Mouse (Mus musculus): ENCODE measurements around the gene Pxn. TPM values are rescaled to one million over a fixed set of nuclear protein-coding genes. Genes with fewer than 3 reads are reported as not detected.
A peak's percentile ranks its signal among the peaks of the same experiment; 100 is the strongest.
"Not testable (repeated sequence)": the region's sequence is repeated elsewhere in the genome, so short reads cannot be mapped to it uniquely, and the experiment has no call there.

Pxn gene
- total and polyA plus RNA-seq, 2 experiments = 10.5 to 40.2 TPM

- Histone ChIP-seq H3K9ac (ENCODE audit: low read depth, low read length) (no peak overlapping the region), H3K4me3 (ENCODE audit: insufficient read depth, low read depth, low read length) (no peak overlapping the region), H3K36me3 (ENCODE audit: control insufficient read depth, insufficient read depth, low read length) (no peaks in the 10 kb centered on the region), H3K27ac (replicated peaks; ENCODE audit: insufficient read depth, low read depth, low read length) (peak overlapping the region; percentile 10; the same call in 1 of the 2 replicates), H3K27me3 (ENCODE audit: control insufficient read depth, insufficient read depth, low read length) (no peaks in the 10 kb centered on the region), H3K4me1 (ENCODE audit: control insufficient read depth, insufficient read depth, low read length) (no peaks in the 10 kb centered on the region), H3K79me2 (ENCODE audit: control insufficient read depth, insufficient read depth, low read length) (no peaks in the 10 kb centered on the region)
- DNase-seq (ENCODE audit: extremely low read depth, low read depth, low spot score) = peak; percentile 65
- 8% methylated on average over 12 of the region's 12 CpGs for WGBS
- no peak for TF ChIP-seq POLR2A (IDR thresholded peaks at IDR 0.05; ENCODE audit: extremely low read depth, insufficient read depth, low read length)
- no peak for TF ChIP-seq CTCF (IDR thresholded peaks at IDR 0.05; ENCODE audit: low read depth, low read length)
Observed at GRCm38 (mm10) chr5:115500383-115500935, 6.0 kb upstream of the Pxn start.

- 49% methylated on average over 12 of the region's 12 CpGs for WGBS
Observed at GRCm38 (mm10) chr5:115503035-115503434, 3.4 kb upstream of the Pxn start.

GRCm38 (mm10) chr5:115505617-115506016 lies 859 bp upstream of the Pxn start:
- peaks cover 25% of the 10 kb centered on the region for H3K4me1 ChIP-seq (ENCODE audit: control insufficient read depth, insufficient read depth, low read length)
- 53% methylated on average over 4 of the region's 4 CpGs for WGBS
- H3K27ac ChIP-seq (replicated peaks; ENCODE audit: insufficient read depth, low read depth, low read length); H3K9ac ChIP-seq (ENCODE audit: low read depth, low read length); DNase-seq (ENCODE audit: extremely low read depth, low read depth, low spot score); H3K4me3 ChIP-seq (ENCODE audit: insufficient read depth, low read depth, low read length); H3K27me3 ChIP-seq (ENCODE audit: control insufficient read depth, insufficient read depth, low read length); H3K36me3 ChIP-seq (ENCODE audit: control insufficient read depth, insufficient read depth, low read length): not testable (repeated sequence)
- peaks cover 36% of the 10 kb centered on the region for H3K79me2 ChIP-seq (ENCODE audit: control insufficient read depth, insufficient read depth, low read length)

More at GRCm38 (mm10) chr5:115503035-115503434, 3.4 kb upstream of the Pxn start:
- Histone ChIP-seq H3K9ac (ENCODE audit: low read depth, low read length) (no peak overlapping the region), H3K27ac (replicated peaks; ENCODE audit: insufficient read depth, low read depth, low read length) (no peak overlapping the region), H3K79me2 (ENCODE audit: control insufficient read depth, insufficient read depth, low read length) (peaks cover 15% of the 10 kb centered on the region), H3K27me3 (ENCODE audit: control insufficient read depth, insufficient read depth, low read length) (no peaks in the 10 kb centered on the region), H3K4me3 (ENCODE audit: insufficient read depth, low read depth, low read length) (no peak overlapping the region), H3K4me1 (ENCODE audit: control insufficient read depth, insufficient read depth, low read length) (peaks cover 5% of the 10 kb centered on the region), H3K36me3 (ENCODE audit: control insufficient read depth, insufficient read depth, low read length) (no peaks in the 10 kb centered on the region)
- DNase-seq (ENCODE audit: extremely low read depth, low read depth, low spot score) = no peak
- TF ChIP-seq CTCF (IDR thresholded peaks at IDR 0.05; ENCODE audit: low read depth, low read length) (no peak), POLR2A (IDR thresholded peaks at IDR 0.05; ENCODE audit: extremely low read depth, insufficient read depth, low read length) (no peak)

GRCm38 (mm10) chr5:115507267-115507980 lies 948 bp downstream of the Pxn start:
- WGBS = 1% methylated on average over 12 of the region's 12 CpGs
- Histone ChIP-seq H3K27ac (replicated peaks; ENCODE audit: insufficient read depth, low read depth, low read length) (peak overlapping the region; percentile 66), H3K4me1 (ENCODE audit: control insufficient read depth, insufficient read depth, low read length) (peaks cover 30% of the 10 kb centered on the region)

GRCm38 (mm10) chr5:115507981-115508858 lies 1.7 kb downstream of the Pxn start:
- no peaks in the 10 kb centered on the region for H3K27me3 ChIP-seq (ENCODE audit: control insufficient read depth, insufficient read depth, low read length)
- peak overlapping the region; percentile 66 for H3K27ac ChIP-seq (replicated peaks; ENCODE audit: insufficient read depth, low read depth, low read length)
- H3K79me2 ChIP-seq (ENCODE audit: control insufficient read depth, insufficient read depth, low read length) = peaks cover 46% of the 10 kb centered on the region
- H3K4me1 ChIP-seq (ENCODE audit: control insufficient read depth, insufficient read depth, low read length) = peaks cover 36% of the 10 kb centered on the region
- peak overlapping the region; percentile 99 for H3K9ac ChIP-seq (ENCODE audit: low read depth, low read length)
- no peaks in the 10 kb centered on the region for H3K36me3 ChIP-seq (ENCODE audit: control insufficient read depth, insufficient read depth, low read length)
- TF ChIP-seq POLR2A (IDR thresholded peaks at IDR 0.05; ENCODE audit: extremely low read depth, insufficient read depth, low read length) (no peak), CTCF (IDR thresholded peaks at IDR 0.05; ENCODE audit: low read depth, low read length) (no peak)
- 12% methylated on average over 18 of the region's 18 CpGs for WGBS
- DNase-seq (ENCODE audit: extremely low read depth, low read depth, low spot score) = peak; percentile 67
- peak overlapping the region; percentile 96 for H3K4me3 ChIP-seq (ENCODE audit: insufficient read depth, low read depth, low read length)

More at GRCm38 (mm10) chr5:115507267-115507980, 948 bp downstream of the Pxn start:
- TF ChIP-seq POLR2A (IDR thresholded peaks at IDR 0.05; ENCODE audit: extremely low read depth, insufficient read depth, low read length) (no peak), CTCF (IDR thresholded peaks at IDR 0.05; ENCODE audit: low read depth, low read length) (no peak)
- Histone ChIP-seq H3K79me2 (ENCODE audit: control insufficient read depth, insufficient read depth, low read length) (peaks cover 46% of the 10 kb centered on the region), H3K4me3 (ENCODE audit: insufficient read depth, low read depth, low read length) (peak overlapping the region; percentile 96), H3K36me3 (ENCODE audit: control insufficient read depth, insufficient read depth, low read length) (no peaks in the 10 kb centered on the region), H3K27me3 (ENCODE audit: control insufficient read depth, insufficient read depth, low read length) (no peaks in the 10 kb centered on the region), H3K9ac (ENCODE audit: low read depth, low read length) (peak overlapping the region; percentile 99)
- DNase-seq (ENCODE audit: extremely low read depth, low read depth, low spot score) = no peak

All from liver, adult 2 months (tissue).